Mouse (Mus musculus) liver, adult (tissue): ENCODE data around the gene Wdr60.
A peak's percentile ranks its signal among the peaks of the same experiment; 100 is the strongest.

ENCODE experiments used
- GATA4 ChIP-seq: IDR thresholded peaks from 2 replicates; pipeline ENCODE4 v1.6.1; 2014; ENCODE audit warnings: mild to moderate bottlenecking, low read length; ENCODE audit not compliant: insufficient replicate concordance

Gene Wdr60

GRCm38 (mm10) chr12:116262555-116263341 is at the start of gene Wdr60:
Gene Wdr60, minus strand, starts transcription at chr12:116263022.
- peak; percentile 6; the same call in 1 of the 2 replicates for TF ChIP-seq GATA4

GRCm38 (mm10) chr12:116308612-116309011 is 45.8 kb upstream of the Wdr60 start:
- no peak for TF ChIP-seq GATA4

- TF ChIP-seq GATA4 = no peak
Measured at GRCm38 (mm10) chr12:116307870-116308269, 45.0 kb upstream of the Wdr60 start.

GRCm38 (mm10) chr12:116306042-116306441 is 43.2 kb upstream of the Wdr60 start:
- no peak for TF ChIP-seq GATA4

GRCm38 (mm10) chr12:116302181-116302580 is 39.4 kb upstream of the Wdr60 start:
- no peak for TF ChIP-seq GATA4

GRCm38 (mm10) chr12:116299906-116300305 is 37.1 kb upstream of the Wdr60 start:
- TF ChIP-seq GATA4 = no peak

GRCm38 (mm10) chr12:116293599-116294292 is 30.9 kb upstream of the Wdr60 start:
- TF ChIP-seq GATA4 = no peak

GRCm38 (mm10) chr12:116293185-116293584 is 30.4 kb upstream of the Wdr60 start:
- no peak for TF ChIP-seq GATA4

- TF ChIP-seq GATA4 = no peak
Measured at GRCm38 (mm10) chr12:116283511-116283910, 20.7 kb upstream of the Wdr60 start.

GRCm38 (mm10) chr12:116282856-116283255 is 20.0 kb upstream of the Wdr60 start:
- TF ChIP-seq GATA4 = no peak

GRCm38 (mm10) chr12:116281427-116282281 is 18.8 kb upstream of the Wdr60 start:
- no peak for TF ChIP-seq GATA4

GRCm38 (mm10) chr12:116280653-116281364 is 18.0 kb upstream of the Wdr60 start, which contains the start of gene Esyt2:
Gene Esyt2, plus strand, starts transcription at chr12:116281196.
- no peak; the same call in 1 of the 2 replicates for TF ChIP-seq GATA4

- TF ChIP-seq GATA4 = no peak
Measured at GRCm38 (mm10) chr12:116280149-116280652, 17.4 kb upstream of the Wdr60 start.

GRCm38 (mm10) chr12:116279181-116279580 is 16.4 kb upstream of the Wdr60 start:
- no peak for TF ChIP-seq GATA4
